Mouse (Mus musculus) forebrain, embryonic 14.5 days (tissue): ENCODE results near the gene Osbpl3. TPM values are rescaled to one million over a fixed set of nuclear protein-coding genes. Genes with fewer than 3 reads are reported as not detected.

Source experiments
- ATAC-seq: fragments of 200-750 bp; cut with Nextera tagmentation; 2 replicates; pipeline ENCODE4 v1.8.0; 2017; ENCODE audit warnings: mild to moderate bottlenecking, moderate library complexity
- DNase-seq: peaks from one replicate; pipeline ENCODE4 v3.0.0-alpha.2; 2015; ENCODE audit warnings: low spot score
- H3K27ac ChIP-seq: fragments of 300-500 bp; sonication (generic); 2 replicates; pipeline ENCODE4 v1.5.1; 2014; ENCODE audit warnings: low read depth, mild to moderate bottlenecking, control low read depth, low read length, moderate library complexity
- H3K27me3 ChIP-seq: fragments of 300-500 bp; sonication (generic); replicated peaks from 2 replicates; pipeline ENCODE4 v1.6.1; 2014; ENCODE audit warnings: low read length, control low read depth, mixed read lengths; ENCODE audit not compliant: control insufficient read depth, insufficient read depth
- H3K36me3 ChIP-seq: fragments of 300-500 bp; sonication (generic); 2 replicates; pipeline ENCODE4 v1.6.1; 2014; ENCODE audit warnings: low read length, control low read depth; ENCODE audit not compliant: control insufficient read depth, insufficient read depth
- H3K4me1 ChIP-seq: fragments of 300-500 bp; sonication (generic); 2 replicates; pipeline ENCODE4 v1.6.1; 2014; ENCODE audit warnings: antibody characterized with exemption, low read length, control low read depth; ENCODE audit not compliant: control insufficient read depth, insufficient read depth
- H3K4me2 ChIP-seq: fragments of 300-500 bp; sonication (generic); 2 replicates; pipeline ENCODE4 v1.6.1; 2014; ENCODE audit warnings: mild to moderate bottlenecking, control low read depth, low read length
- H3K4me3 ChIP-seq: fragments of 300-500 bp; sonication (generic); 2 replicates; pipeline ENCODE4 v1.5.1; 2014; ENCODE audit warnings: low read depth, low read length, control low read depth
- H3K9ac ChIP-seq: fragments of 300-500 bp; sonication (generic); 2 replicates; pipeline ENCODE4 v1.6.1; 2014; ENCODE audit warnings: mild to moderate bottlenecking, low read length, control low read depth, moderate library complexity
- H3K9me3 ChIP-seq: fragments of 300-500 bp; sonication (generic); replicated peaks from 2 replicates; pipeline ENCODE4 v1.6.1; 2016; ENCODE audit warnings: low read length, control low read depth, mixed read lengths; ENCODE audit not compliant: control insufficient read depth
- WGBS: fragments of 180-500 bp; shearing (Covaris S2); extraction: QIAGEN DNeasy Blood & Tissue Kit; methylation state at CpG from one replicate; pipeline ENCODE4 v1.1.7; 2014; 5-methylcytosine and 5-hydroxymethylcytosine counted together
- polyA plus RNA-seq: library from polyadenylated mRNA; unstranded; fragments of >200 nt; fragmentation: Nextera tagmentation; extraction: Ambion mirVana; gene quantifications from 2 replicates; pipeline ENCODE4 v1.2.1, GENCODE M21; 2014

Osbpl3 gene
- polyA plus RNA-seq, 1 experiment from 2014 or later, result 2.8 TPM

DNA sequence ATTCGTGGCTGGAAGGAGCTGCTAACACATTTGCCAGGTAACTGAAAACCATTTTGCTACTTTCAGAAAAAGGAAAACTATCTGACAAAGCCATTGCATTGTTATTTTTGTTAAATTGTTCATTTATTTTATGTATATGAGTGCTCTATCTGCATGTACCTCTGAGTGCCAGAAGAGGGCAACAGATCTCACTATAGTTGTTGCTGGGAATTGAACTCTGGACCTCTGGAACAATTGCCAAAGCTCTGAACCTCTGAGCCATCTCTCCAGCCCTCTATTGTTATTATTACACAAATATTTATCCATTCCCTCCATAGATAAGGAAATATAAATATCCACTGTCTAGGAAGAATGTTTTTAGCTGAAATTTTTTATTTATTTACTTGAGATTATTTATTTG lies 107.4 kb downstream of the Osbpl3 start:
- Histone ChIP-seq H3K27me3 (no peaks in the 10 kb centered on the region), H3K36me3 (no peaks in the 10 kb centered on the region), H3K9ac (no peak overlapping the region), H3K27ac (no peak overlapping the region), H3K4me1 (no peaks in the 10 kb centered on the region), H3K4me2 (no peak overlapping the region), H3K4me3 (no peak overlapping the region), H3K9me3 (no peaks in the 10 kb centered on the region)
- DNase-seq (no peak), ATAC-seq (no peak)
- WGBS, result 80% methylated on average over 1 of the region's 1 CpGs

DNA sequence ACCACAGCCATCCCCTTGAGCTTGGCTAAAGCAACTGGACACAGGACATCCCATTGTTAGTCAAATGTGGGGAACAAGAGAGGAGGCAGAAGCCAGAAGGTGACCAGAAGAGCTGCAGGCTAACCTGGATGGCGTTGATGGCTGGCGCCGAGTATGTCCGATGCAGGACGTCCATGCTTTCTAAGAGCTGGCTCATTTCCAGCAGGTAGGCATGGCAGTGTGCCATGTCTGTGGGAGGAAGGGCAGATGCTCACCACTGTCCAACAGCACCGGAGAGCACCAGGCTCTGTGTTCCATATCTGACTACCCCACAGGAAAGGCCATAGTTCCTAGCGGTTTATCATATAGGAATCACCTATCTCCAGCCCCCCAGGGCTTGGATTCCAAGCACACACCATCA lies 109.8 kb downstream of the Osbpl3 start:
- Histone ChIP-seq H3K9me3 (no peaks in the 10 kb centered on the region), H3K27me3 (no peaks in the 10 kb centered on the region), H3K4me3 (no peak overlapping the region), H3K4me1 (no peaks in the 10 kb centered on the region), H3K36me3 (no peaks in the 10 kb centered on the region), H3K9ac (no peak overlapping the region), H3K4me2 (no peak overlapping the region), H3K27ac (no peak overlapping the region)
- 93% methylated on average over 7 of the region's 7 CpGs for WGBS
- ATAC-seq (no peak), DNase-seq (no peak)

- Histone ChIP-seq H3K27me3 (no peaks in the 10 kb centered on the region), H3K4me1 (no peaks in the 10 kb centered on the region), H3K9me3 (no peaks in the 10 kb centered on the region), H3K9ac (no peak overlapping the region), H3K36me3 (no peaks in the 10 kb centered on the region), H3K27ac (no peak overlapping the region), H3K4me2 (no peak overlapping the region), H3K4me3 (no peak overlapping the region)
- no peak for DNase-seq
- no peak for ATAC-seq
- WGBS, result 73% methylated on average over 5 of the region's 5 CpGs
Observed at GRCm38 (mm10) chr6:50340226-50340906, 115.6 kb downstream of the Osbpl3 start.

DNA sequence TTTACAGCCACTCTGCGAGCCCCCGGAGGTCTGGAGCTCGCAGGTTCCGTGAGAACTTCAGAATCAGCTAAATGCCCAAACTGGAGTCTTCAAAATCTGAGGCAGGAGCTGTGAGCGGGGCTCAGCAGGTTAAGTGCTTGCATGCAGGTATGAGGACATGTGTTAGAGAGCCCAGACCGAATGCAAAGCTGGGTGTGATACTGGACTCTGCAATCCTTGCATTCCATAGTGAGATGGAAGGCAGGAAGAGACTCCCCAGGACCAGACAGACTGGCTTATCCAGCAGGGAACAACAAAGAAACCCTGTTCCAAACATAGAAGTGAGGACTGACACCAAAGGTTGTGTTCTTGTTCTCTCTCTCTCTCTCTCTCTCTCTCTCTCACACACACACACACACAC lies 118.6 kb downstream of the Osbpl3 start:
- no peaks in the 10 kb centered on the region for H3K4me1 ChIP-seq
- ATAC-seq (no peak), DNase-seq (no peak)
- H3K9me3 ChIP-seq, result no peaks in the 10 kb centered on the region
- 90% methylated on average over 6 of the region's 6 CpGs for WGBS
- no peak overlapping the region for H3K4me3 ChIP-seq
- H3K4me2 ChIP-seq, result no peak overlapping the region
- no peaks in the 10 kb centered on the region for H3K36me3 ChIP-seq
- H3K27me3 ChIP-seq, result no peaks in the 10 kb centered on the region
- no peak overlapping the region for H3K9ac ChIP-seq
- H3K27ac ChIP-seq, result no peak overlapping the region

GRCm38 (mm10) chr6:50336376-50336775 lies 119.6 kb downstream of the Osbpl3 start:
- Histone ChIP-seq H3K9me3 (no peaks in the 10 kb centered on the region), H3K4me1 (no peaks in the 10 kb centered on the region), H3K27ac (no peak overlapping the region), H3K4me2 (no peak overlapping the region), H3K9ac (no peak overlapping the region), H3K36me3 (no peaks in the 10 kb centered on the region), H3K27me3 (no peaks in the 10 kb centered on the region), H3K4me3 (no peak overlapping the region)
- ATAC-seq, result no peak
- 95% methylated on average over 2 of the region's 2 CpGs for WGBS
- DNase-seq, result no peak

DNA sequence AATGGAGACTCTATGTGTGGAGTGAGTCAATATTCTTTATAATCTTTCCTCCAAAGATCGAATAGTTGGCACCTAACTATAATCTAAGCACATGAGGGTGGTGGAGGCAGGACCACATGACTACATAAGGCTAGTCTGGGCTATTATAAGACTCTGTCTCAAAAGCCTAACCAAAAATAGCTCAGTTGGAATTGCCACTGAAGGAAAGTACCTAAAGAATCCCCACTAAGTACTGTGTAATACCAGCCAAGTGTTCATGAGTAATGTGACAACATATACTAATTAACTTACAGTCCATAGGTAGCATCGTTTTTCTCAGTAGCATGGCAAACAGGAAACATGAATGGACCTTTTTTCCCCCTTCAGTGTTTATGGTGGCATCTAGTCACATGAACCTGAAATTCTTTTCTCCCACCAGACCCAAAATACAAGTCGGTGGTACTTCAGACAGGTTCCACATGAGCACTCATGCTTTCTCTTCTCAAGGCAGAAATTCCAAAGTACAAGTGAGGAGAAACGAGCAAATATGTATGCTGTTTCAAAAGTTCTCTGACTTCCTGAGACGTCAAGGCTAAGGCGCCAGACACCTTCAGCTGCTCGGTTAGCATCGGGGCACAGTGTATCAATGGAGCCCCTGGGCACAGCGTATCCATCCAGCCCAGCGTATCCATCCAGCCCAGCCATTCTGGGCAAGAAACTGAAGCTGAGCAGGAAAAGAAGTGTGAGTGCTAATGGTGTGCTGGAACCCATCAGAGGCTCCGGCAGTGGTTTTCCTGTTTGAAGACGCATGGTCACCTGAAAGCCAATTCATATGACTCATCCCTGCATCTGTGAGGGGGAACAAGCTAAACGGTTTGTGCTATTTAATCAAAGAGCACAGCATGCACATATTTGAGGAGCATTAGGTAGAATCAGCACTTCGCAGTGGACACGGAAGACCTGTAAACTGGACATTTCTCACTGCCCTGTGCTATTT lies 120.9 kb downstream of the Osbpl3 start:
- no peak for ATAC-seq

DNA sequence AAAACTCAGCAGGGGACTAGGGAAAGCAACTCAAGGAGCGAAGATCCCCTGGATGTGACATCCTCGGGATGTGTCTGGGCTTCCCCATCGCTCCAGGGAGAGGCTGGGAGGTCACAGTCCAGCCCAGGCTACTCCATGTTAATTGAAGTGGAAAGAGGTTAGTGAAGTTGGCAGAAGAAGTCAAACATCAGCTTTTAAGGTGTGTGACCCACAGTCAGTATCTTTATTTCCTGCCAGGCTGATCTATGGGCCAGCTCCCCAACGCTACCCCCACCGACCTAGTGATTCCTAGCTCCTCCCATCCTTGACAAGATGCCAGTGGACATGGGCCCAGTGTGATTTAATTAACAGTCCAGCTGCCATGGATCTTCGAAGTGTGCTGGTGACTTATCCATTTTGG lies 122.7 kb downstream of the Osbpl3 start:
- DNase-seq, result no peak
- H3K27ac ChIP-seq, result no peak overlapping the region
- no peaks in the 10 kb centered on the region for H3K36me3 ChIP-seq
- no peaks in the 10 kb centered on the region for H3K9me3 ChIP-seq
- 85% methylated on average over 6 of the region's 6 CpGs for WGBS
- no peaks in the 10 kb centered on the region for H3K27me3 ChIP-seq
- no peaks in the 10 kb centered on the region for H3K4me1 ChIP-seq
- no peak overlapping the region for H3K4me2 ChIP-seq
- ATAC-seq, result no peak
- H3K9ac ChIP-seq, result no peak overlapping the region
- no peak overlapping the region for H3K4me3 ChIP-seq

More for the DNA sequence above, 120.9 kb downstream of the Osbpl3 start:
- 91% methylated on average over 15 of the region's 15 CpGs for WGBS
- no peak for DNase-seq
- H3K4me3 ChIP-seq, result no peak overlapping the region
- no peaks in the 10 kb centered on the region for H3K36me3 ChIP-seq
- no peaks in the 10 kb centered on the region for H3K27me3 ChIP-seq
- H3K4me2 ChIP-seq, result no peak overlapping the region
- H3K9ac ChIP-seq, result no peak overlapping the region
- no peaks in the 10 kb centered on the region for H3K4me1 ChIP-seq
- no peaks in the 10 kb centered on the region for H3K9me3 ChIP-seq
- H3K27ac ChIP-seq, result no peak overlapping the region

- 89% methylated on average over 2 of the region's 2 CpGs for WGBS
- no peak overlapping the region for H3K4me3 ChIP-seq
- ATAC-seq (no peak), DNase-seq (no peak)
- no peaks in the 10 kb centered on the region for H3K36me3 ChIP-seq
- H3K4me1 ChIP-seq, result no peaks in the 10 kb centered on the region
- H3K9me3 ChIP-seq, result no peaks in the 10 kb centered on the region
- no peaks in the 10 kb centered on the region for H3K27me3 ChIP-seq
- no peak overlapping the region for H3K9ac ChIP-seq
- H3K27ac ChIP-seq, result no peak overlapping the region
- no peak overlapping the region for H3K4me2 ChIP-seq
Observed at GRCm38 (mm10) chr6:50331477-50331876, 124.5 kb downstream of the Osbpl3 start.

- Histone ChIP-seq H3K4me2 (no peak overlapping the region), H3K27ac (no peak overlapping the region), H3K9me3 (no peaks in the 10 kb centered on the region), H3K36me3 (no peaks in the 10 kb centered on the region), H3K4me3 (no peak overlapping the region), H3K4me1 (no peaks in the 10 kb centered on the region), H3K27me3 (no peaks in the 10 kb centered on the region), H3K9ac (no peak overlapping the region)
- DNase-seq (no peak), ATAC-seq (no peak)
- 87% methylated on average over 8 of the region's 8 CpGs for WGBS
Observed at GRCm38 (mm10) chr6:50329380-50329779, 126.6 kb downstream of the Osbpl3 start.
